Mouse (Mus musculus) ES-Bruce4 (cell line): ENCODE results near the gene Ankrd9. TPM values are rescaled to one million over a fixed set of nuclear protein-coding genes. Genes with fewer than 3 reads are reported as not detected.

ENCODE experiments used
- H3K27ac ChIP-seq: 2 replicates; pipeline ENCODE4 v1.5.1; 2012; ENCODE audit warnings: low read length, inconsistent platforms; ENCODE audit not compliant: insufficient read depth
- H3K27me3 ChIP-seq: 2 replicates; pipeline ENCODE4 v1.6.1; 2012; ENCODE audit warnings: mild to moderate bottlenecking, low read length, inconsistent platforms; ENCODE audit not compliant: control insufficient read depth, poor library complexity, insufficient read depth, severe bottlenecking
- H3K36me3 ChIP-seq: 2 replicates; pipeline ENCODE4 v1.6.1; 2012; ENCODE audit warnings: inconsistent platforms, mild to moderate bottlenecking, low read length, moderate library complexity; ENCODE audit not compliant: control insufficient read depth, poor library complexity, insufficient read depth, severe bottlenecking
- H3K4me1 ChIP-seq: one replicate; pipeline ENCODE4 v1.8.1; 2011; ENCODE audit warnings: low read length; ENCODE audit not compliant: control insufficient read depth, insufficient read depth
- H3K4me3 ChIP-seq: 2 replicates; pipeline ENCODE4 v1.5.1; 2011; ENCODE audit warnings: low read depth, mild to moderate bottlenecking, low read length
- H3K9ac ChIP-seq: 2 replicates; pipeline ENCODE4 v1.6.1; 2012; ENCODE audit warnings: low read depth, mild to moderate bottlenecking, inconsistent platforms; ENCODE audit not compliant: poor library complexity, severe bottlenecking
- H3K9me3 ChIP-seq: replicated peaks from 2 replicates; pipeline ENCODE4 v1.6.1; 2012; ENCODE audit warnings: mild to moderate bottlenecking, low read length, inconsistent platforms; ENCODE audit not compliant: control insufficient read depth, poor library complexity, insufficient read depth, severe bottlenecking
- CTCF ChIP-seq: IDR thresholded peaks from one replicate; pipeline ENCODE4 v1.8.1; 2011; ENCODE audit warnings: low read depth, low read length
- EP300 ChIP-seq: IDR thresholded peaks from 2 replicates; pipeline ENCODE4 v1.6.1; 2011; ENCODE audit warnings: low read depth, low read length; ENCODE audit not compliant: insufficient read depth
- POLR2A ChIP-seq: IDR thresholded peaks from one replicate; pipeline ENCODE4 v1.8.1; 2011; ENCODE audit warnings: low read length; ENCODE audit not compliant: insufficient read depth
- polyA plus RNA-seq: library from polyadenylated mRNA; stranded (reverse); fragments of >200 nt; gene quantifications from 2 replicates; pipeline ENCODE4 v1.2.4, GENCODE M21; 2011; ENCODE audit warnings: low read depth; ENCODE audit not compliant: missing spikeins, insufficient read depth, insufficient read length

The Ankrd9 gene
- polyA plus RNA-seq, 1 experiment = 4.9 TPM

DNA sequence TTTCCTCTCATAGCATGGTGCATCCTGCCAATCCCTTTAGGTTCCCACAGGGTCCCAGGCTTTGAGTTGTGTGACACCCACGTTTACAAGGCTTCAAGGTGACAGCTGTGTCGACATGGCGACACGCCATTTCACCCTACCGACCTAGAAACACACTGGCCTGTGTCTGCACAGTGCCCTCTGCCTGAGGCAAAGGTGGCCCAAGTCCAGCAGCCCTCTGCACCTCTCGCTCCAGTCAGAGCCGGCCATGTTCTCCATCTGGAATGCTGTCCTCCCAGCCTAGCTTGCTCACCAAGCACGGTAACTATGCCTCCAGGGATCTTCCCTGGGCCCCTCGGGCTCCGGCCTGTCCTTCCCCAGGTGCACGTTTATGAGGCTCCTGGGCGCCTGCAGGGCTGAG lies 13.9 kb upstream of the Ankrd9 start:
- H3K9ac ChIP-seq = peak overlapping the region; percentile 13
- H3K27ac ChIP-seq = no peak overlapping the region

DNA sequence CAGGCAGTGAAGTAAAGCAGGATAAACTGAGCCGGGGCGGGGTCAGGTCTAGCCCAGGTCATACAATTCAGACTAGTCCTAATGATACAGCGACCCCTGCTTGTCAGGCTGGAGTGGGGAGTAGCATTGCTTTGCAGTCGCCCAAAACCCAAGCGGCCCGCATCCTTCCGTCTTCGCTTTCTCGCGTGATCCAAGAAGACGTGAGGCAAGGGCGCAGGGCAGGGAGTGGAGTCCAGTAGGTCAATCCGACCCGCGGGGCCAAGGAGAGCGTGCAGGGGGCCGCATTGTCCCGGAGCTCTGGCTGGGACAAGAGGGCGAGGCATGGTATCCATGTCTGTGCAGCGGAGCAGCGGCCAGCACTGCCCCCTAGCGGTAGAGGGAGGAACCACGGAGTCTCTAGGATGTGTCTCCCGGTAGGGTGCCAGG lies 13.3 kb upstream of the Ankrd9 start:
- peaks cover 2% of the 10 kb centered on the region for H3K4me1 ChIP-seq
- peak overlapping the region; percentile 38 for H3K27ac ChIP-seq
- H3K27me3 ChIP-seq = no peaks in the 10 kb centered on the region
- H3K4me3 ChIP-seq = peak overlapping the region; percentile 73
- peak overlapping the region; percentile 13 for H3K9ac ChIP-seq
- no peaks in the 10 kb centered on the region for H3K36me3 ChIP-seq
- H3K9me3 ChIP-seq = no peaks in the 10 kb centered on the region
- TF ChIP-seq POLR2A (no peak), CTCF (peak; percentile 86)

More for the DNA sequence above, 13.9 kb upstream of the Ankrd9 start:
- Histone ChIP-seq H3K9me3 (no peaks in the 10 kb centered on the region), H3K27me3 (no peaks in the 10 kb centered on the region), H3K4me3 (peak overlapping the region; percentile 30), H3K36me3 (no peaks in the 10 kb centered on the region), H3K4me1 (peaks cover 2% of the 10 kb centered on the region)
- TF ChIP-seq POLR2A (no peak), CTCF (no peak)

GRCm38 (mm10) chr12:110991361-110992127 lies 12.7 kb upstream of the Ankrd9 start:
- Histone ChIP-seq H3K36me3 (no peaks in the 10 kb centered on the region), H3K27me3 (no peaks in the 10 kb centered on the region), H3K9me3 (no peaks in the 10 kb centered on the region), H3K9ac (peak overlapping the region; percentile 13), H3K27ac (peak overlapping the region; percentile 62), H3K4me1 (peaks cover 2% of the 10 kb centered on the region), H3K4me3 (peak overlapping the region; percentile 73)
- TF ChIP-seq EP300 = 0 out of 2 replicates have a peak, but pooled peaks have one; percentile 28
- peak; percentile 84 for TF ChIP-seq CTCF
- TF ChIP-seq POLR2A = no peak

DNA sequence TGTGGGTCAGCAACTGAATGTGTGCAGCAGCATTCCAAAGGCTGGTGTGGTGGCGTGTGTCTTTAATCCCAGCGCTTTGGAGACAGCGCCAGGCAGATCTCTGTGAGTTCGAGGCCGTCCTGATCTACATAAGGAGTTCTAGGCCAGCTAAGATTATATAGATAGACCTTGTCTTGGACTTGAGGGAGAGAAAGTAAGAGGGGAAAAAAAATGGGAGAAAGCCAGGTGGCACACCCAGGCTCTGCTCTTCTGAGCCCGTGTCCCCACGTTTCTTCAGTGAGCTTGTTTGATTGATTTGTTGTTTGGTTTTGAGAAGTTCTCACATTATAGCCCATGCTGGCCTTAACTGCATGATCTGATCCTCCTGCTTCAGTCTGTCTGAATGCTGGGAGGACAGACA lies 11.7 kb upstream of the Ankrd9 start:
- Histone ChIP-seq H3K27ac (no peak overlapping the region), H3K36me3 (no peaks in the 10 kb centered on the region), H3K4me1 (peaks cover 2% of the 10 kb centered on the region), H3K4me3 (no peak overlapping the region), H3K9ac (no peak overlapping the region), H3K9me3 (no peaks in the 10 kb centered on the region), H3K27me3 (no peaks in the 10 kb centered on the region)
- TF ChIP-seq POLR2A = no peak
- no peak for TF ChIP-seq EP300
- TF ChIP-seq CTCF = no peak

GRCm38 (mm10) chr12:110989409-110989808 lies 10.6 kb upstream of the Ankrd9 start:
- TF ChIP-seq POLR2A = no peak
- no peak for TF ChIP-seq EP300
- no peak for TF ChIP-seq CTCF

DNA sequence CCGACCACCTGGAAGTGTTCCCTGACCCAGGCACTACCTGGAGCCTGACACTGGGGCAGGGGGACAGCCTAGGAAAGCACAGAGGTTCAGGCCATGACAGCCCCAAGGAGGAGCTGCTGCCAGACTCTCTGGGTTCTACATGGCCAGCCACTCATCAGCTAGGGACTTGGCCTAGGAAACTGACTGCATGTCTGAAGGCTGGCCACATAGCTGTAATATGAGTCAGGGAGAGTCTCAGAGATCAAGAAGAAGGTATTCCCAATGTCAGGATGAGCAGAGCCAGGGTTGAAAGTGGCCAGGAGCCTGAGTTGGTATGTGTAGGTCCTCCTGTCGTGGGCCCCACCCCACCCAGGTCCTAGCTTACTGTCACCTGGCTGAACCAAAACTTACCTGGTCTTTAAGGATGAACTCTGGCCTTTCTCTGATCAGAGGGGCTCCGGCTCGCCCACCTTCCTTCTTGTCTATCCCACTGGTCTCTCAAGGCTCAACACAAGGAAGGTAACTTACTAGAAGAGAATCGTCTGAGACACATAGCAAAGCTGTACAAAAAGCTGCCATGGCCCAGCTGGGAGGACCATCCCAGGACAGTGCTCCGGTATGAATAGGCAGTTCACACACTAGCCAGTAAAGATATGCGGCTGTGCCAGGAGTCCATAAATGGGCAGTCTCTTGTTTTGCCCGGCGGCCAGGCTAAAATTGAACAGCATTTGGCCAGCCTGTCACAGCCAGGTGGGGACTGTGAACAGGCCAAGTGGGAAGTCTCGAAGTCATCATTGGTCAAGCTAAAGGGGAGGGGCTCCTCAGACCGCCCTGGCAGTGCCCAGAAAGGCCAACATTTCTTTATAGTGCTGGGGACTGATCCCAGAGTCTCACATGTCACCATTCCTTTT lies 7.9 kb upstream of the Ankrd9 start:
- Histone ChIP-seq H3K4me3 (no peak overlapping the region), H3K27ac (no peak overlapping the region), H3K27me3 (no peaks in the 10 kb centered on the region), H3K9me3 (no peaks in the 10 kb centered on the region), H3K4me1 (peaks cover 2% of the 10 kb centered on the region), H3K9ac (no peak overlapping the region), H3K36me3 (no peaks in the 10 kb centered on the region)
- TF ChIP-seq CTCF (no peak), EP300 (no peak), POLR2A (no peak)

More at GRCm38 (mm10) chr12:110989409-110989808, 10.6 kb upstream of the Ankrd9 start:
- H3K4me3 ChIP-seq = no peak overlapping the region
- no peak overlapping the region for H3K27ac ChIP-seq
- H3K27me3 ChIP-seq = no peaks in the 10 kb centered on the region
- H3K4me1 ChIP-seq = peaks cover 2% of the 10 kb centered on the region
- no peaks in the 10 kb centered on the region for H3K36me3 ChIP-seq
- H3K9me3 ChIP-seq = no peaks in the 10 kb centered on the region
- H3K9ac ChIP-seq = no peak overlapping the region
